In genomic region chr5:39613534-39613933, GRCm38 (mm10) we compare ENCODE assay signal across 36 mouse cellular contexts.
"Had no signal": no experiment of that assay in that cellular context is flagged by ENCODE, and none has a peak within 500 bp of the region (broad histone marks: within the 10 kb centered on the region; RNA-seq: fewer than 3 reads in every experiment).

No protein-coding gene starts in this region.

- H3K4me1 ChIP-seq: heart, embryonic 10.5 days; heart, embryonic 12.5 days; heart, embryonic 13.5 days; heart, embryonic 15.5 days; hindbrain, embryonic 10.5 days; hindbrain, embryonic 12.5 days; hindbrain, embryonic 13.5 days; hindbrain, embryonic 15.5 days; intestine, embryonic 15.5 days; kidney, embryonic 15.5 days had no signal

- DNase-seq: heart, postnatal 10 days; heart, postnatal 14 days; heart, postnatal 36 days; heart, postnatal 4 days; kidney, adult 11 months; kidney, adult 18-20 months; kidney, adult 2 months; kidney, adult 8-10 months; kidney, adult 9 months; kidney, postnatal 10 days; kidney, postnatal 14 days; kidney, postnatal 25 days; kidney, postnatal 36 days; kidney, postnatal 4 days; layer of hippocampus, adult 9-11 months; layer of hippocampus, postnatal 36 days had no signal

- H3K27ac ChIP-seq: heart, embryonic 10.5 days; heart, embryonic 13.5 days; heart, embryonic 15.5 days; hindbrain, embryonic 10.5 days; hindbrain, embryonic 12.5 days; hindbrain, embryonic 13.5 days; hindbrain, embryonic 14.5 days; hindbrain, embryonic 15.5 days; hindbrain, postnatal 0 days; intestine, embryonic 15.5 days; kidney, embryonic 15.5 days; kidney, postnatal 0 days; layer of hippocampus, adult 2 months; left cerebral cortex, adult 2 months had no signal

- H3K27me3 ChIP-seq: heart, embryonic 12.5 days; heart, embryonic 13.5 days; heart, embryonic 15.5 days; hindbrain, embryonic 12.5 days; hindbrain, embryonic 13.5 days; hindbrain, embryonic 15.5 days; intestine, embryonic 15.5 days; kidney, embryonic 15.5 days had no signal

- H3K9me3 ChIP-seq: heart, embryonic 10.5 days; heart, embryonic 13.5 days; heart, embryonic 15.5 days; hindbrain, embryonic 10.5 days; hindbrain, embryonic 12.5 days; hindbrain, embryonic 13.5 days; hindbrain, embryonic 15.5 days; intestine, embryonic 15.5 days; kidney, embryonic 15.5 days had no signal

- H3K4me3 ChIP-seq: heart, embryonic 10.5 days; heart, embryonic 12.5 days; heart, embryonic 13.5 days; heart, embryonic 15.5 days; hindbrain, embryonic 10.5 days; hindbrain, embryonic 12.5 days; hindbrain, embryonic 13.5 days; hindbrain, embryonic 15.5 days; intestine, embryonic 15.5 days; kidney, embryonic 15.5 days; layer of hippocampus, adult 2 months; left cerebral cortex, adult 2 months had no signal

- ATAC-seq: hindbrain, embryonic 16.5 days; hindbrain, postnatal 0 days; inflammation-experienced regulatory T-cells, adult 6 months; intestine, embryonic 15.5 days; intestine, embryonic 16.5 days; intestine, postnatal 0 days had no signal

- H3K36me3 ChIP-seq: heart, embryonic 10.5 days; heart, embryonic 15.5 days; kidney, embryonic 15.5 days had no signal

- H3K9ac ChIP-seq: heart, embryonic 12.5 days; heart, embryonic 13.5 days; heart, embryonic 15.5 days; hindbrain, embryonic 12.5 days; hindbrain, embryonic 13.5 days; hindbrain, embryonic 14.5 days; hindbrain, embryonic 15.5 days; intestine, embryonic 15.5 days; kidney, embryonic 15.5 days had no signal

- H3K4me2 ChIP-seq: heart, embryonic 11.5 days; heart, embryonic 12.5 days; heart, embryonic 13.5 days; heart, embryonic 15.5 days; hindbrain, embryonic 12.5 days; hindbrain, embryonic 13.5 days; hindbrain, embryonic 14.5 days; hindbrain, embryonic 15.5 days; intestine, embryonic 15.5 days; kidney, embryonic 15.5 days had no signal
